Mouse (Mus musculus): ENCODE results near the gene Mup10. TPM values are rescaled to one million over a fixed set of nuclear protein-coding genes. Genes with fewer than 3 reads are reported as not detected.
"Not testable (repeated sequence)": the region's sequence is repeated elsewhere in the genome, so short reads cannot be mapped to it uniquely, and the experiment has no call there.

Mup10 gene
- 1 to 10 TPM in 1 of 4 experiments, under 1 TPM in 1, not detected in 2; 0.46 to 9.0 TPM for total RNA-seq (2022)

DNA sequence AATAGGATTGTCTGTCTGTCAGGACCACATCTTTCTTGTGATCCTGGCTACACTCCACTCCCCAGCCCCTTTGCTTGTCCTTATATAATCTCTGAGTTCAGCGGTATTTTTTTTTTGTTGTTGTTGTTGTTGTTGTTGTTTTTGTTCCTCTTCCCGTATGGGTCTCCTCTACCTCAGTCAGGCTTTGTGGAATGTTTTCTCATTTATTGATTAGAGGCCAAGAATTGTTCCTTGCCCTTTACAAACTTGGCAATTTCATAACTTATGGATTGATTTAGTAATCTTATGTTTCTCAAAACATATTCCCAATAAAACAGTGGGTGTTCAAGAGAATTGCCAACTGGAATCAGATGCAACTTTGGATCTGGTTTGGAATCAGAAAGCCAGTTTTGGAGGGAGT, at the start of gene Mup10:
Mup10 (minus strand) TSS at position 101 of the 400 bp plus-strand sequence.
- not testable (repeated sequence) for DNase-seq

Other genes with a start within 250 kb of the Mup10 start
- 1 to 10 TPM in 2 of 4 experiments, under 1 TPM in 1, not detected in 1; 0.55 to 3.0 (median 2.4) TPM for gene Mup9, start 160.2 kb downstream of the Mup10 start, total RNA-seq (2022)
- gene Mup1, start 80.2 kb downstream of the Mup10 start, total RNA-seq (2022): 1 to 10 TPM in 1 of 4 experiments, not detected in 3; 1.8 TPM
- 1 to 10 TPM in 3 of 4 experiments, not detected in 1; 2.0 to 9.4 (median 2.7) TPM for gene Mup11, start 80.2 kb upstream of the Mup10 start, total RNA-seq (2022)
- 1 to 10 TPM in 1 of 4 experiments, under 1 TPM in 2, not detected in 1; 0.38 to 5.9 (median 0.77) TPM for gene Mup12, start 159.1 kb upstream of the Mup10 start, total RNA-seq (2022)
- gene Mup22, start 239.3 kb upstream of the Mup10 start, total RNA-seq (2022): 100 to 1,000 TPM in 1 of 4 experiments, 10 to 100 TPM in 2, under 1 TPM in 1; 0.92 to 355 (median 48.6) TPM

Data from adrenal gland, adult 8-10 months (tissue).